Mouse (Mus musculus): ENCODE results near the gene Slc38a2. TPM values are rescaled to one million over a fixed set of nuclear protein-coding genes. Genes with fewer than 3 reads are reported as not detected.

Slc38a2 gene
- total RNA-seq, 1 experiment, result 262 TPM

DNA sequence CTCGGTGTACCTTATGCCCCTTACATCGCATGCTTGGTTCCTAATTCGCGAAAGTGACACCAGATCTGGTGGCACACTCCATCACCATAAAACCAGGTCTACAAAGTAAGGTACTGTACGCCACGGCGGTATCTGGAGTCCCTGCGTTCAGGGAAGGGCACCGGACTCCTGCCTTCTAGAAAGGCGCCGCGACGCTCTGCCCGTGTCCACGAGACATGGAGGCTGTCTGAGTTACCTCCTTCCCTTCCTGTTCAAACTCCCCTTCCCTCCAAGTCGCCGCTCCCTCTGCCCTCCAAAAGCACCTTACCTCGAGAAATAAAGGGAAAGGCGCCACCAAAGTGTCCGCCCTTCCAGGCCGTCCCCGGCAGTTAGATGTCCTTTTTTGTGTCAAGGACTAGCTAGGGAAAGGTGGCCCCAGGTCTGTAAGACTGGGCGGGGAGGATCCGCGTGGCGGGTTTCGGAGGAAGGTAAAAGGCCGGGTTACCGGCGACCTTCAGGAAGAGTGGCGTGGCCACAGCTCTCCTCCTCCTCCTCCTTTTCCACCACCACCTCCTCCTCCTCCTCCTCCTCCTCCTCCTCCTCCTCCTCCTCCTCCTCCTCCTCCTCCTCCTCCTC is 57.6 kb downstream of the Slc38a2 start:
- peaks cover 7 to 14% of the 10 kb centered on the region in 2 experiments for H3K4me1 ChIP-seq (ENCODE audit: control insufficient read depth in 2 of 2, insufficient read depth in 2 of 2, low read length in 2 of 2, poor library complexity in 1 of 2)
- H3K4me3 ChIP-seq (ENCODE audit: insufficient read depth in 1 of 2, low read depth in 1 of 2, low read length in 2 of 2, poor library complexity in 1 of 2, severe bottlenecking in 1 of 2), result peak overlapping the region; percentile 79 to 95
- peak overlapping the region; percentile 90 for H3K9ac ChIP-seq (ENCODE audit: insufficient read depth, low read depth, low read length, poor library complexity, severe bottlenecking)
- peaks cover 2% of the 10 kb centered on the region; the same call in 1 of the 2 replicates for H3K36me3 ChIP-seq (ENCODE audit: control insufficient read depth, insufficient read depth, low read length, poor library complexity, severe bottlenecking)
- TF ChIP-seq ZNF384 (IDR thresholded peaks at IDR 0.05; ENCODE audit: low read depth, low read length) (no peak), HCFC1 (IDR thresholded peaks at IDR 0.05; ENCODE audit: borderline replicate concordance, insufficient read depth, low read length) (no peak), ZC3H11A (IDR thresholded peaks at IDR 0.05; ENCODE audit: borderline replicate concordance, low read depth, low read length) (no peak)
- in situ Hi-C loops (cut with MboI; ENCODE audit: low sequenced_read_pairs in 2 of 2, unreplicated experiment in 2 of 2), result no loop called here
- no peaks in the 10 kb centered on the region for H3K9me3 ChIP-seq (ENCODE audit: control insufficient read depth, insufficient read depth, low read depth, low read length)
- DNase-seq (ENCODE audit: low read depth, low spot score), result no peak
- H3K27ac ChIP-seq (ENCODE audit: insufficient read depth, low read depth, low read length, poor library complexity, severe bottlenecking), result peak overlapping the region; percentile 83

- Histone ChIP-seq H3K4me3 (ENCODE audit: insufficient read depth in 1 of 2, low read depth in 1 of 2, low read length in 2 of 2, poor library complexity in 1 of 2, severe bottlenecking in 1 of 2) (peak overlapping the region; percentile 79 to 95), H3K9me3 (ENCODE audit: control insufficient read depth, insufficient read depth, low read depth, low read length) (no peaks in the 10 kb centered on the region), H3K27ac (ENCODE audit: insufficient read depth, low read depth, low read length, poor library complexity, severe bottlenecking) (peak overlapping the region; percentile 50), H3K9ac (ENCODE audit: insufficient read depth, low read depth, low read length, poor library complexity, severe bottlenecking) (peak overlapping the region; percentile 90), H3K36me3 (ENCODE audit: control insufficient read depth, insufficient read depth, low read length, poor library complexity, severe bottlenecking) (peaks cover 2% of the 10 kb centered on the region; the same call in 1 of the 2 replicates), H3K4me1 (ENCODE audit: control insufficient read depth in 2 of 2, insufficient read depth in 2 of 2, low read length in 2 of 2, poor library complexity in 1 of 2) (peaks cover 7 to 15% of the 10 kb centered on the region in 2 experiments)
- in situ Hi-C loops (cut with MboI; ENCODE audit: low sequenced_read_pairs in 2 of 2, unreplicated experiment in 2 of 2), result no loop called here
- no peak for DNase-seq (ENCODE audit: low read depth, low spot score)
- no peak for TF ChIP-seq MAFK (IDR thresholded peaks at IDR 0.05; ENCODE audit: insufficient read depth, low read depth, low read length)
- TF ChIP-seq ZC3H11A (IDR thresholded peaks at IDR 0.05; ENCODE audit: borderline replicate concordance, low read depth, low read length), result no peak
- no peak for TF ChIP-seq ZNF384 (IDR thresholded peaks at IDR 0.05; ENCODE audit: low read depth, low read length)
- no peak for TF ChIP-seq HCFC1 (IDR thresholded peaks at IDR 0.05; ENCODE audit: borderline replicate concordance, insufficient read depth, low read length)
- no peak for TF ChIP-seq CHD2 (IDR thresholded peaks at IDR 0.05; ENCODE audit: low read depth, low read length)
Observed at GRCm38 (mm10) chr15:96641111-96641820, 58.3 kb downstream of the Slc38a2 start.

- peak overlapping the region; percentile 79 to 95 for H3K4me3 ChIP-seq (ENCODE audit: insufficient read depth in 1 of 2, low read depth in 1 of 2, low read length in 2 of 2, poor library complexity in 1 of 2, severe bottlenecking in 1 of 2)
- TF ChIP-seq HCFC1 (IDR thresholded peaks at IDR 0.05; ENCODE audit: borderline replicate concordance, insufficient read depth, low read length), result no peak
- no peak for TF ChIP-seq CHD2 (IDR thresholded peaks at IDR 0.05; ENCODE audit: low read depth, low read length)
- TF ChIP-seq ZC3H11A (IDR thresholded peaks at IDR 0.05; ENCODE audit: borderline replicate concordance, low read depth, low read length), result no peak
- no peak for TF ChIP-seq ZNF384 (IDR thresholded peaks at IDR 0.05; ENCODE audit: low read depth, low read length)
- TF ChIP-seq MAFK (IDR thresholded peaks at IDR 0.05; ENCODE audit: insufficient read depth, low read depth, low read length), result no peak
- H3K27ac ChIP-seq (ENCODE audit: insufficient read depth, low read depth, low read length, poor library complexity, severe bottlenecking), result no peak overlapping the region
- H3K9ac ChIP-seq (ENCODE audit: insufficient read depth, low read depth, low read length, poor library complexity, severe bottlenecking), result peak overlapping the region; percentile 90; the same call in 1 of the 2 replicates
- peaks cover 7 to 17% of the 10 kb centered on the region in 2 experiments for H3K4me1 ChIP-seq (ENCODE audit: control insufficient read depth in 2 of 2, insufficient read depth in 2 of 2, low read length in 2 of 2, poor library complexity in 1 of 2)
- DNase-seq (ENCODE audit: low read depth, low spot score), result no peak
- H3K36me3 ChIP-seq (ENCODE audit: control insufficient read depth, insufficient read depth, low read length, poor library complexity, severe bottlenecking), result peaks cover 2% of the 10 kb centered on the region; the same call in 1 of the 2 replicates
- in situ Hi-C loops (cut with MboI; ENCODE audit: low sequenced_read_pairs in 2 of 2, unreplicated experiment in 2 of 2), result no loop called here
- no peaks in the 10 kb centered on the region for H3K9me3 ChIP-seq (ENCODE audit: control insufficient read depth, insufficient read depth, low read depth, low read length)
Observed at GRCm38 (mm10) chr15:96640291-96640985, 59.1 kb downstream of the Slc38a2 start.

DNA sequence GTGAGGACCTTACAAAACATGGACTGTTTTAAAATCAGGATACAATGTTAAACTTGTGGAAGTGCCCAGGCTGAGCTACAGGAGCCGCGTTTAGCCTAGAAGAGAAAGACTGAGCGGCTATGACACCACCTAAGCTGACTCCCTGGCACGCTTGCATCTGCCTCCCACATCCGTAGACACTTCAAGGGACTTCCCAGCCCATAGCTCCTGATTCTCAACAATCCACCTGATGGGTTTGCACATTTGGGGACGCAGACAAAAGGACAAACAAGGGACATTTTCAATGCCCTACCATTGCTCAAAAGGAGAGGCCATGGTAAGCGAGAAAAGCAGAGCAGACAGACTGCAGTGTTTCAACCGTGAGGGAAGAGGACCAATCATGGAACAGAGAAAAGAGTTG is 59.9 kb downstream of the Slc38a2 start:
- no peak for DNase-seq (ENCODE audit: low read depth, low spot score)
- in situ Hi-C loops (cut with MboI; ENCODE audit: low sequenced_read_pairs in 2 of 2, unreplicated experiment in 2 of 2), result no loop called here
- Histone ChIP-seq H3K4me3 (ENCODE audit: insufficient read depth in 1 of 2, low read depth in 1 of 2, low read length in 2 of 2, poor library complexity in 1 of 2, severe bottlenecking in 1 of 2) (peak overlapping the region; percentile 29 to 95), H3K4me1 (ENCODE audit: control insufficient read depth in 2 of 2, insufficient read depth in 2 of 2, low read length in 2 of 2, poor library complexity in 1 of 2) (peaks cover 7 to 16% of the 10 kb centered on the region in 2 experiments), H3K9ac (ENCODE audit: insufficient read depth, low read depth, low read length, poor library complexity, severe bottlenecking) (peak overlapping the region; percentile 34; the same call in 1 of the 2 replicates), H3K36me3 (ENCODE audit: control insufficient read depth, insufficient read depth, low read length, poor library complexity, severe bottlenecking) (peaks cover 2% of the 10 kb centered on the region; the same call in 1 of the 2 replicates), H3K27ac (ENCODE audit: insufficient read depth, low read depth, low read length, poor library complexity, severe bottlenecking) (no peak overlapping the region), H3K9me3 (ENCODE audit: control insufficient read depth, insufficient read depth, low read depth, low read length) (no peaks in the 10 kb centered on the region)
- no peak for TF ChIP-seq MAFK (IDR thresholded peaks at IDR 0.05; ENCODE audit: insufficient read depth, low read depth, low read length)
- no peak for TF ChIP-seq ZNF384 (IDR thresholded peaks at IDR 0.05; ENCODE audit: low read depth, low read length)
- TF ChIP-seq CHD2 (IDR thresholded peaks at IDR 0.05; ENCODE audit: low read depth, low read length), result no peak
- TF ChIP-seq ZC3H11A (IDR thresholded peaks at IDR 0.05; ENCODE audit: borderline replicate concordance, low read depth, low read length), result no peak
- TF ChIP-seq HCFC1 (IDR thresholded peaks at IDR 0.05; ENCODE audit: borderline replicate concordance, insufficient read depth, low read length), result no peak
